Mouse (Mus musculus): ENCODE measurements around the gene Lrig2. TPM values are rescaled to one million over a fixed set of nuclear protein-coding genes. Genes with fewer than 3 reads are reported as not detected.
A peak's percentile ranks its signal among the peaks of the same experiment; 100 is the strongest.

The Lrig2 gene
- 10 to 100 TPM; 33.4 to 33.5 TPM for total RNA-seq (2021)
- long read RNA-seq, experiment 1, full-length matches to known transcripts: 3 of 5 reads
- long read RNA-seq, experiment 1, partial matches to known transcripts: 0 of 5 reads
- long read RNA-seq, experiment 1, other reads (novel, unspliced or antisense): 2 of 5 reads
- long read RNA-seq, experiment 2, full-length matches to known transcripts: 6 of 9 reads
- long read RNA-seq, experiment 2, partial matches to known transcripts: 1 of 9 reads
- long read RNA-seq, experiment 2, other reads (novel, unspliced or antisense): 2 of 9 reads

DNA sequence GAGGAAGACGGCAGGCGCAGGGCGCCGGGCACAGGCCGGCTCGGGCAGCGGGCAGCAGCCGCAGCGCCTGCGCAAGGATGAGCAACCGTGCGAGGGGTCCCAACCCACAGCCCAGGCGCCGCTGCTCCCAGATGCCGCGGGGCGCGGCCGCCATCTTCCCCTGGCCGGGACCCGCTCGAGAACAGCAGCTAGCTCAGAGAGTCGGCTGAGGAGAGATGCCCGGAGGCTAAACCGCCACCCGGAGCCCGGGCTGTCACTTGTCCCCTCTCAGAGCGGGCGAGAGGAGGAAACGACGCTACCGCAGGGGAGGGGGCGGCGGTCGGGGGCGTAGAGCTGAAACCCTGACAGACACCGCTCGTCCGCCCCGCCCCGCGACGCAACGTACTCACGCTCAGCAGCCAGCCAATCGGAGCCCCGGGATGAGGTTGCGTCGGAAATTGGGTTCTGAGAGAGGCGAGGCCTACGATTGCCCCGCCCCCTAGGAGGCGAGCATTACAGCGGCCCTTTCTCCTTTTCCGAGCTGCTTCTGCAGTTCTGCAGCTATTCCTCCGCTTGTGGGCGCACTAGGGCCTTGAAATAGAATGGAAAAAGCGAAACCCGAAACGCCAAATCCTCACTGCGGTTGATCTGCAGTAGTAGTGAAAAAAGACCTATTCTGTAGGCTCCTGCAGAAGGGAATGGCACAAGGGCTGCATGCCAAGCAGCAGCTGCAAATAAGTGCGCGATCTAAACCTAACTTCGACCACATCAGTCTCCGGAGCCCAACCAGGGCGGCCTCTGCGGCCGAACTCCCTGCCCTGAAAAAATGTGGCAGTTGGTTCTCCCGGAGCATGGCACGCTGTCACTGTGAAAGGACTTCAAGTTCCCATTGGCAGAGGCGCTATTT, at the start of gene Lrig2:
Lrig2 (minus strand) TSS at position 381 of the 886 bp plus-strand sequence.
- Histone ChIP-seq H3K27ac (peak within 1 kb of the TSS; percentile 95), H3K4me3 (peak within 1 kb of the TSS; percentile 96)
- peak; percentile 93 for TF ChIP-seq CTCF (conservative IDR thresholded peaks at IDR 0.05)
- DNase-seq (ENCODE audit: low spot score in 2 of 2): peak; percentile 99 to 100

DNA sequence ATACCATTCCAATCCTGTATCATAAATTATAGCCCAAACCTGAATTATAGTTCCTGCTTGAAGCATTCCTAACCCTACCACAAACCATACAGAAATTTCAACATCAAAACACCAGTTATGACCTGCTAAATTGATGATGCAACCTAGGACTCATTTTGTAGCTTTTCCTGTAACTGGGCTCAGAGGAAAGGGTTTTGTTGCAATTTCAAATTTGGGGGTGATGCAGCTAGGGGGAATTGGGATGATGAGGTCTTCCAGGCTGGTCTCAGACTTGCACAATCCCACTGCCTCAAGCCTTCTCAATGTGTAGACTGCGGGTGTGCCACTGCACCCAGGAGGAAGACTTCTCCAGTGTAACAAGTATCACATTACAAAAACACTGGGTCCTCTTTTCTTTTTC, 44.9 kb upstream of the Lrig2 start:
- H3K27ac ChIP-seq: no peak overlapping the region

DNA sequence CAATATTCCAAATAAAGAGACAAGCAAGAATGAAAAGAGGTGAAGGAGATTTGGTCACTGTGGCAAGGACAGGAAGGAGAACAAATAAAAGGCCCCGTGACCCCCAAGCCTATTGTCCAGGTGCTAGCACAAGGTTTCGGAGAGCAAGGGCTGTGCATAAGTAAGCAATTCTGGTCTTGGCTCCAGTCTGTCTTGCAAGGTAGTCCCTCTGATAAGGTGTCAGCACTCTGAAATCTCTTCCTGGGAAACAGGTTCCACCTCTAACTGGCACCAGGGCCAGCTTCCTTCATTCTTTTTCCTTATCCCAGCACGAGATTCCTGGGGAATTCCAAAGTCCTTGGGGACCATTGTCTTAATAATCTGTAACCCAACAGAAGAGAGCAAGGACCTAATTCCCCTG, 38.9 kb upstream of the Lrig2 start:
- H3K27ac ChIP-seq: no peak overlapping the region
- DNase-seq (ENCODE audit: low spot score in 2 of 2): no peak
- no peak for TF ChIP-seq CTCF (conservative IDR thresholded peaks at IDR 0.05)
- H3K4me3 ChIP-seq: no peak overlapping the region

More for the DNA sequence above, 44.9 kb upstream of the Lrig2 start:
- H3K4me3 ChIP-seq: no peak overlapping the region
- DNase-seq (ENCODE audit: low spot score in 2 of 2): no peak
- TF ChIP-seq CTCF (conservative IDR thresholded peaks at IDR 0.05): no peak

DNA sequence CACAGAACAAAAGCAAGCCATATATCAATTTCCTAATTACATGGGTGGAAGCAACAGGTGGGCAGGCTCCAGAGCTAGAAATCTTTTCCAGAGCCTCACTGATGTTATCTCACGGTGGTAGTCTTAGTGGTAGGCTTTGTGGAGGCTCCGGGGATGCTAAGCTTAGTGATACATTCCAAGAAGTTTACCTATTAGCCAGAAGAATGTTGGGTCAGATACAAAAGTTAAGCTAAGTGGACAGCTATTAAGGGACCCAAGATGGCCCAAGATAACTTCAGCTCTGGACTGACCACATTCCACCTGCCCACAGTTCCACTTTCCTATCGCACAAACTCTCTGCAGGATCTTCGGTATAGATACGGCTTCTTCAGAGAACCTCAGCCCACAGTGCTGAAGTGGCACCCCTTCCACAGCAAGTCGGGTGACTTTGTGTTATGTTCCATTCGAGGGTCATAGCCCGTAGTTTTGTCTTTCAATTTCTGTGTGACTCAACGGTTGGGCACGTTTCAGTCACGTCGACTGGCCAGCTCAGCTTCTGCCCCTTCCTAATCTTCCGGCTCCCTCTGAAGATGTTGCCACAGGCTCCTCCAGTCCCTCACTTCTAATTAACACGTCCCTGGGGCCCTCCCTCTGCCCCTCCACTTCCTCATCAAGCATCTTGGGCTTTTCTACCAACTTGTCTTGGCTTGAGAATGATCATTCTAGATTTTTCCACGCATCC, 36.8 kb upstream of the Lrig2 start:
- no peak overlapping the region for H3K4me3 ChIP-seq
- no peak overlapping the region for H3K27ac ChIP-seq
- no peak for TF ChIP-seq CTCF (conservative IDR thresholded peaks at IDR 0.05)
- no peak for DNase-seq (ENCODE audit: low spot score in 2 of 2)

DNA sequence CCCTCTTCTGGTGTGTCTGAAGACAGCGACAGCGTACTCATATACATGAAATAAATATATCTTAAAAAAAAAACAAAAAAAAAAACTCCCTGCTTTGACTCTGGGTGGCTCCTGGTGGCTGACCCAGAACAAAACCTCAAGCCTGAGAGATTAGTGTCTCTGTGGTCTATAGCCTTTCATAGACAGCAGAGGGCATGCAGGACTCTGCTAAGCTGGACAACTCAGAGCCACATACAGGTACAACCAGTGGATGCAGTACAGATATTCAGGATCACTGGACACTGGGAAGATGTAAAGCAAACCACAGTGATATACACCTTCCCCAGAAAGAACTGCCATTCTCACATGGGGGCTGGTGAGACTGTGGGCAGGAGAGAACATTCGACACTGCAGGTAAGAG, 32.1 kb upstream of the Lrig2 start:
- no peak for DNase-seq (ENCODE audit: low spot score in 2 of 2)
- Histone ChIP-seq H3K27ac (no peak overlapping the region), H3K4me3 (no peak overlapping the region)
- TF ChIP-seq CTCF (conservative IDR thresholded peaks at IDR 0.05): peak; percentile 57

DNA sequence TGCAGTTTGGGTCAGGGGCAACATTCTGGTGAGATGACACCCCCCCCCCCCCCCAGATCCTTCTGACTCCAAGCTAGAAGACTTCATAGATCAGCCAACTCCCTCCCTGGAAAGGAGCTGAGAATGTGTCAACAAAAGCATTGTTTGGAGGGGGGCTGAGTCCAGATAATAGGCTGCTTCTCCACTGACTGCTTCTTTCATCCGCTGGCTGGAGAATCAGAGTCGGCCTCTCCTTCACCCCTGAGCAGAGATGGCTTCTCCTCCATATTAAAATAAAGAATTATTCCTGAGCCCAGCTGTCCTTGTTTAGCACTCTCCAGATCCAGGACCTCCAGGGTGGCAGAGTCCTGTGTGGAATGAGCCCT, 30.3 kb upstream of the Lrig2 start:
- H3K27ac ChIP-seq: peak overlapping the region; percentile 82
- TF ChIP-seq CTCF (conservative IDR thresholded peaks at IDR 0.05): no peak
- no peak for DNase-seq (ENCODE audit: low spot score in 2 of 2)
- H3K4me3 ChIP-seq: no peak overlapping the region

DNA sequence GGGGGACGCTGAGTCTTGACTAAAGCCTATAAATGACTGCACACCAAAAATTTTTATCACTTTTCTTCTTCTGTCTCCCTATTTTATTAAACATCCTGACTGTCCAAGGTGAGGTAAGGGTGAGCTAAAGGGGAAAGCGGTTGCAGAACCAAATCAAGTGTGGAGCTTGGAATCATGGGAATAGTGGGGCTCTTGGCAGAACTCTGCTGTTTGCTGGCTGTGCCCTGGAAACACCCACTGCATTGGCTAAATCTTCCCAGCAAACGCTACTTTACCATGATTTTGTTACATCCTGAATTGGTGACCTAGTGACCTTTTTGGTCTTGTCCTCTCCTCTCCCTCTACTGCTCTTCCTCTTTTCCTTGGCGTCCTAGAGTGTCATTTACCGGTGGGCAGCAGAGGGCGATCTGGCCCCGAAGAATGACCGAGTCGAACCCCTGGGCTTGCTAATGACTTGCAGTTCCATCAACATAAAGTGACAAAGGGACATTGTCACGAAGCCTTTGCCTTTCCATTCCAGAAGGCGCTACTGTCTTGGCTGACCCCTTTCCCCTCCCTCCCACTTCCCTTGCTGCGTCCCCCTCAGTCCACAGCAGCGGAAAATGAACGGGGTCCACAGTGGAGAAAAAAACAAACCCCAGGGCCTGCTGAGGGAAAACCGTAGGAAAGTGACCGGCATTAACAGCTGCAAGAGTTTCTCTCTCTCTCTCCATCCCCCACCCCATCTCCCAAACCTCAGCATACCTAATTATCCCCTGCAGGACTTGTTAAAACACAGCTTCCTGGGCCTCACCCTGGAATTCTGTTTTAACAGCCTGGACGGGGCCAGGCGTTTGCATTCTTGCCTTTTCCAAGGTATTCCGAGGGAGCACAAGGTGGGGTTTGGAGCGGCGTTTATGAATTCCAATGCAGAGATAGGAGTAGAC, 29.7 kb upstream of the Lrig2 start:
- H3K4me3 ChIP-seq: peak overlapping the region; percentile 43; the same call in 1 of the 2 replicates
- peak overlapping the region; percentile 82 for H3K27ac ChIP-seq
- peak; percentile 84 for TF ChIP-seq CTCF (conservative IDR thresholded peaks at IDR 0.05)
- DNase-seq (ENCODE audit: low spot score in 2 of 2): peak; percentile 69 to 76

DNA sequence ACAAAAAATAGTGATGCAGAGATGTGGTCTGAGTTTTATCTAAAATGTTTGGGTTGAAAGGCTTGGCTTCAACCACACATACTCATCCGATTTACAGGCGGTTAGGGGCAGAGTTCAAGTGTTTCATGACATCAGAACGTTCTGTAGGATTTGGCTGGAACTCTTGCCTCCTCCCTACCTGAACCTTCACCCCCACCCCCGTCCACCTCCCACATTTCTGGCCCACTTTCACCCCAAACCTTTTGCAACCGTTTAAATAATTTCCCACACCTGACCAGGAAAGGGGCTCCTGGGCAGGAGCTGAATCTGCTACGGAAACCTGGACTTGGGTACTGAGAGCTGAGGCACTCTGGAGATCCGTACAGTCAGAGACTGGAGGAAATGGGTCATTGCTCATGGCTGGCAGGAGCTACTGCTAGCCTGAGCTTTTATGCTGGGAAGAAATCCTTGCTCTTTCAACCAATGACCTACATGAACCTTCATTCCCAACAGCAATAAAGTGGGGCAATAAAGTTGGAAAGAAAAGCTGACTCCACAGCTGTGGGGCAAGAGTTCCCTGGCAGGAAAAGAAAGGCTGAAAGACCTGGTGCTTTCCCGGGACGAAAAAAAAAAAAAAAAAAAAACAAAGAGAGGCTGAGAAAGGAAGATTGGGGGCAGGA, 28.9 kb upstream of the Lrig2 start:
- no peak overlapping the region for H3K4me3 ChIP-seq
- no peak for TF ChIP-seq CTCF (conservative IDR thresholded peaks at IDR 0.05)
- no peak for DNase-seq (ENCODE audit: low spot score in 2 of 2)

DNA sequence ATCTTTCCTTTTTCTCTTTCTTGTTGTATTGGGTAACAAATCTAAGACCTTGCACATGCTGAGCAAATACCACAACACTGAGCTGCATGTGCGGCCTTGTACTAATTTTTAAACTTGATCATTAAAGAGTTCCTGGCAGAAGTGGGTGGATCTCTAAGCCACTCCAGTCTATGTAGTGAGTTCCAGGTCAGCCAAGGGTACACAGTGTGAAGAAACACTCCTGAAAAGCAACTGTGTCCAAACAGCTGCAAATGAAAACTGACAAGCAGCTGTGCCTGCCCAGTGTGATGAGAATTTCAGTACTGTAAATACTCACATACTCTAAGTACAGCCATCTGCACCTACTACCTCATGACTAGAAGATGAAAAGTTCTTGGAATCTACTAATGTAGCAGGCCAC, 21.5 kb upstream of the Lrig2 start:
- TF ChIP-seq CTCF (conservative IDR thresholded peaks at IDR 0.05): no peak

More for the DNA sequence above, 28.9 kb upstream of the Lrig2 start:
- H3K27ac ChIP-seq: peak overlapping the region; percentile 82; the same call in 1 of the 2 replicates

DNA sequence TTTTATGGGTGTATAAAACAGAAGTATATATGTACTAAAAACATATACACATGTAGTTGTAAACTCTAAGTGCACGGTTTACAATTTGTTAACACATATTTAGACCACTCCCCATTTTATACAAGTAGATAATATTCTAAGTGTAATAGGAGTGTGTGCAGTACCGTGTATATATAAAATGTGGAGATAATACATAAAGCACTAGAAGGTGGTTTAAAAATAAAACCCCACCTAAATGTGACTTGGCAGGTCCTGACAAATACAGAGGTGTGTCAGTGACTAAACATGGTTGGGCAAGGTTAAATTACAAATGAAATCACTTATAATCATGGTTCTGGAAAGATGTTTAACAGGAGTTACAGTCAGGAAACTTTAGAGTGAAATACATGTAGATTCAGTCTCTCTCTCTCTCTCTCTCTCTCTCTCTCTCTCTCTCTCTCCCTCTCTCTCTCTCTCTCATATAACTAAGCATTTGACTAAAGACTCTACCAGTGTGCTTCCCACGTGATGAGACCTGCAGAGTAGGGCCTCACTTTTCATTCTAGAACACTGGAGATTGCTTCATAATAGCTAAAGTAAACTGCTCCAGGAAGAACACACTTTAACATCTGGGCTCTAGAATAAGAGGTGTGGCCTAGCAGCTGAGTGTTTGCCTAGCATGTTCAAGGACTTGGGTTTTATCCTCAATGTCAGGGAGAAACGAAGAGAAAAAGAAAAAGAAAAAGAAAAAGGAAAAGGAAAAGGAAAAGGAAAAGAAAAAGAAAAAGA, 14.6 kb upstream of the Lrig2 start:
- H3K4me3 ChIP-seq: no peak overlapping the region
- no peak overlapping the region for H3K27ac ChIP-seq
- no peak for TF ChIP-seq CTCF (conservative IDR thresholded peaks at IDR 0.05)
- no peak for DNase-seq (ENCODE audit: low spot score in 2 of 2)

More for the DNA sequence above, 21.5 kb upstream of the Lrig2 start:
- Histone ChIP-seq H3K4me3 (no peak overlapping the region), H3K27ac (no peak overlapping the region)
- no peak for DNase-seq (ENCODE audit: low spot score in 2 of 2)

DNA sequence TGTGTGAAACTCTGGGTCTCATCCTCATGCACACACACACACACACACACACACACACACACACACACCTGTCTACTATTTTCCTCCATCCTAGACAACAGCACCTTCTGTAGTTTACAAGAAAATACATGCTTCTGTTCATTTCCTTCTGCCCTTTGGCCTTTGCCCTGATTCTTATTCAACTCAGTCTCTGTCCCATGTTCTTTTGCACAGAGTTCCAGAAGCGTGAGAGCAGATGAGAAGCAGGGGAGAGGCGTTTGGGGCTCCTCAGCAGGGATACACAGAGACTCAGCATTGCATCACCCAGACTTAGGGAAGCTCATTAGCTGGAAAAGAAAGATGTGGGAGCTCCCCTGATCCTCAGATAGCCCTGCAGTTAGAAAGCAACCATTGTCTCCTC, 13.8 kb upstream of the Lrig2 start:
- Histone ChIP-seq H3K27ac (no peak overlapping the region), H3K4me3 (no peak overlapping the region)
- DNase-seq (ENCODE audit: low spot score in 2 of 2): no peak
- TF ChIP-seq CTCF (conservative IDR thresholded peaks at IDR 0.05): no peak

Measured in layer of hippocampus, adult 2 months (tissue).